Mouse (Mus musculus) MEL (cell line): ENCODE results near the gene Wdr72. TPM values are rescaled to one million over a fixed set of nuclear protein-coding genes. Genes with fewer than 3 reads are reported as not detected.

Experiments
- DNase-seq: peaks from one replicate; pipeline ENCODE4 v3.0.0; 2011; ENCODE audit warnings: low read depth, low spot score
- H3K27ac ChIP-seq: 2 replicates; pipeline ENCODE4 v1.5.1; 2012; ENCODE audit warnings: low read depth, mild to moderate bottlenecking, control low read depth, low read length, moderate library complexity; ENCODE audit not compliant: control insufficient read depth
- H3K27me3 ChIP-seq, 2 experiments: fragments of 150-350 bp in 1 of 2; sonication (generic) in 1 of 2; 2 replicates each; pipeline ENCODE4 v1.6.1; 2012; ENCODE audit warnings: low read length in 2 of 2, mild to moderate bottlenecking in 2 of 2, improper control_type of control experiment in 1 of 2, moderate library complexity in 1 of 2; ENCODE audit not compliant: insufficient read depth in 2 of 2, control insufficient read depth in 1 of 2
- H3K36me3 ChIP-seq, 2 experiments: 2 replicates each; pipeline ENCODE4 v1.6.1; 2012 to 2014; ENCODE audit warnings: low read length in 2 of 2, improper control_type of control experiment in 1 of 2, inconsistent platforms in 1 of 2, mild to moderate bottlenecking in 1 of 2; ENCODE audit not compliant: insufficient read depth in 2 of 2, control insufficient read depth in 1 of 2
- H3K4me1 ChIP-seq, 2 experiments: fragments of 150-350 bp in 1 of 2; sonication (generic) in 1 of 2; 2 replicates each; pipeline ENCODE4 v1.6.1; 2012; ENCODE audit warnings: low read length in 2 of 2, improper control_type of control experiment in 1 of 2, mild to moderate bottlenecking in 1 of 2; ENCODE audit not compliant: insufficient read depth in 2 of 2, control insufficient read depth in 1 of 2
- H3K4me3 ChIP-seq, 2 experiments: fragments of 150-350 bp in 1 of 2; sonication (generic) in 1 of 2; 2 replicates each; pipeline ENCODE4 v1.5.1; 2012; ENCODE audit warnings: low read depth in 2 of 2, low read length in 2 of 2, mild to moderate bottlenecking in 2 of 2, moderate library complexity in 2 of 2, control low read depth in 1 of 2, improper control_type of control experiment in 1 of 2; ENCODE audit not compliant: control insufficient read depth in 1 of 2, insufficient read depth in 1 of 2
- H3K79me2 ChIP-seq: 2 replicates; pipeline ENCODE4 v1.6.1; 2012; ENCODE audit warnings: mild to moderate bottlenecking, low read length, moderate library complexity; ENCODE audit not compliant: control insufficient read depth, poor library complexity, insufficient read depth
- H3K9ac ChIP-seq: 2 replicates; pipeline ENCODE4 v1.6.1; 2012; ENCODE audit warnings: low read depth, mild to moderate bottlenecking, control low read depth, low read length, moderate library complexity; ENCODE audit not compliant: control insufficient read depth, poor library complexity, severe bottlenecking
- H3K9me3 ChIP-seq: fragments of 150-350 bp; sonication (generic); replicated peaks from 2 replicates; pipeline ENCODE4 v1.6.1; 2012; ENCODE audit warnings: mild to moderate bottlenecking, low read length, improper control_type of control experiment, moderate library complexity; ENCODE audit not compliant: insufficient read depth
- CTCF ChIP-seq, 3 experiments: IDR thresholded peaks in 2 of 3; conservative IDR thresholded peaks in 1 of 3; 2 replicates each; pipeline ENCODE4 v1.5.1; 2011 to 2012; ENCODE audit warnings: low read length in 3 of 3, low read depth in 2 of 3, mild to moderate bottlenecking in 2 of 3, improper control_type of control experiment in 1 of 3, inconsistent platforms in 1 of 3, mixed read lengths in 1 of 3, moderate library complexity in 1 of 3; ENCODE audit not compliant: control insufficient read depth in 1 of 3, insufficient read depth in 1 of 3, poor library complexity in 1 of 3, severe bottlenecking in 1 of 3
- ELF1 ChIP-seq: IDR thresholded peaks from 2 replicates; pipeline ENCODE4 v1.6.1; 2014; ENCODE audit warnings: low read depth, mild to moderate bottlenecking, inconsistent platforms, low read length, improper control_type of control experiment, moderate library complexity
- ETS1 ChIP-seq: IDR thresholded peaks from 2 replicates; pipeline ENCODE4 v1.6.1; 2012; ENCODE audit warnings: low read depth, mild to moderate bottlenecking, inconsistent platforms, low read length, improper control_type of control experiment, moderate library complexity
- GABPA ChIP-seq: IDR thresholded peaks from 2 replicates; pipeline ENCODE4 v1.6.1; 2012; ENCODE audit warnings: low read depth, mild to moderate bottlenecking, inconsistent platforms, low read length, improper control_type of control experiment, moderate library complexity
- KAT2A ChIP-seq: conservative IDR thresholded peaks from 2 replicates; pipeline ENCODE4 v1.6.1; 2012; ENCODE audit warnings: low read depth, low read length, improper control_type of control experiment, inconsistent platforms
- MAX ChIP-seq: IDR thresholded peaks from 2 replicates; pipeline ENCODE4 v1.6.1; 2011; ENCODE audit warnings: low read length, improper control_type of control experiment
- MAZ ChIP-seq: IDR thresholded peaks from 2 replicates; pipeline ENCODE4 v1.6.1; 2012; ENCODE audit warnings: low read depth, mild to moderate bottlenecking, inconsistent platforms, low read length, improper control_type of control experiment
- MEF2A ChIP-seq: IDR thresholded peaks from 2 replicates; pipeline ENCODE4 v1.6.1; 2014; ENCODE audit warnings: low read depth, mild to moderate bottlenecking, inconsistent platforms, low read length, improper control_type of control experiment; ENCODE audit not compliant: poor library complexity, insufficient replicate concordance, severe bottlenecking; ENCODE audit errors: extremely low read depth
- MYB ChIP-seq: IDR thresholded peaks from 2 replicates; pipeline ENCODE4 v1.6.1; 2011; ENCODE audit warnings: mild to moderate bottlenecking, low read depth, low read length, improper control_type of control experiment
- NELFE ChIP-seq: IDR thresholded peaks from 2 replicates; pipeline ENCODE4 v1.6.1; 2011; ENCODE audit warnings: low read depth, low read length, improper control_type of control experiment
- POLR2A ChIP-seq, 2 experiments: IDR thresholded peaks; 2 replicates each; pipeline ENCODE4 v1.6.1; 2011 to 2012; ENCODE audit warnings: low read length in 2 of 2, mild to moderate bottlenecking in 2 of 2, control low read depth in 1 of 2, improper control_type of control experiment in 1 of 2, low read depth in 1 of 2, moderate library complexity in 1 of 2; ENCODE audit not compliant: control insufficient read depth in 1 of 2, insufficient read depth in 1 of 2, poor library complexity in 1 of 2
- POLR2AphosphoS2 ChIP-seq: IDR thresholded peaks from 2 replicates; pipeline ENCODE4 v1.6.1; 2011; ENCODE audit warnings: low read length, improper control_type of control experiment
- POLR2AphosphoS5 ChIP-seq: IDR thresholded peaks from 2 replicates; pipeline ENCODE4 v1.6.1; 2012; ENCODE audit warnings: low read depth, borderline replicate concordance, mild to moderate bottlenecking, inconsistent platforms, low read length, moderate library complexity, mixed read lengths
- TAL1 ChIP-seq: IDR thresholded peaks from 2 replicates; pipeline ENCODE4 v1.6.1; 2012; ENCODE audit warnings: mild to moderate bottlenecking, inconsistent platforms, low read length, moderate library complexity, mixed read lengths
- TCF12 ChIP-seq: IDR thresholded peaks from 2 replicates; pipeline ENCODE4 v1.6.1; 2014; ENCODE audit warnings: low read depth, mild to moderate bottlenecking, inconsistent platforms, low read length, improper control_type of control experiment, moderate library complexity
- ZC3H11A ChIP-seq: IDR thresholded peaks from 2 replicates; pipeline ENCODE4 v1.6.1; 2012; ENCODE audit warnings: low read depth, mild to moderate bottlenecking, inconsistent platforms, low read length, improper control_type of control experiment
- ZKSCAN1 ChIP-seq: IDR thresholded peaks from 2 replicates; pipeline ENCODE4 v1.6.1; 2012; ENCODE audit warnings: low read depth, mild to moderate bottlenecking, inconsistent platforms, low read length, improper control_type of control experiment, moderate library complexity
- ZNF384 ChIP-seq: IDR thresholded peaks from 2 replicates; pipeline ENCODE4 v1.6.1; 2012; ENCODE audit warnings: low read depth, mild to moderate bottlenecking, inconsistent platforms, low read length, improper control_type of control experiment
- polyA plus RNA-seq, 2 experiments: library from polyadenylated mRNA; stranded (reverse) in 1 of 2; unstranded in 1 of 2; fragments of >175 nt in 1 of 2; fragments of >200 nt in 1 of 2; gene quantifications; 2 replicates each; pipeline versions ENCODE4 v1.2.1 to v1.2.4; 2012; ENCODE audit warnings: low replicate concordance in 2 of 2, low read depth in 1 of 2; ENCODE audit not compliant: insufficient read length in 2 of 2, insufficient read depth in 1 of 2, missing spikeins in 1 of 2
- total RNA-seq: library from RNA; depleted of rRNA; stranded (reverse); fragments of 300-350 nt; gene quantifications from 2 replicates; pipeline ENCODE4 v1.2.3, GENCODE M21; 2012

Wdr72 gene
- total and polyA plus RNA-seq, 3 experiments, result not detected

DNA sequence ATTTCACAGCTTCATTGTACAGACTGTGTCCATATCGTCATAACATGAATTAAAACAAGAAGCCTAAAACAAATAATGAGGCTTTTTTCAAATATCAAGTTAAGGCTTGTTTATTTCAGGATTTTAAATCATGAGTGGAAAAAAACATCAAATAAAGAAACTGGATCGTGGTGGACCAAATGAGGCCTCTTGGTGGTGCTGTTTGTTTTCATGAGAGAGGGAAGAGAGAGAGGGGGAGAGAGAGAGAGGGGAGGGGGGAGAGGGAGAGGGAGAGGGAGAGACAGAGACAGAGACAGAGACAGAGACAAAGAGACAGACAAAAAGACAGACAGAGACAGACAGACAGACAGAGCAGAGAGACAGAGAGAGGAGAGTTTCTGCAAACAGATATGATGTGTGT lies 32.5 kb downstream of the Wdr72 start:
- no peak overlapping the region for H3K4me3 ChIP-seq
- no peaks in the 10 kb centered on the region for H3K4me1 ChIP-seq
- no peak overlapping the region for H3K27ac ChIP-seq
- DNase-seq, result no peak
- no peaks in the 10 kb centered on the region for H3K27me3 ChIP-seq
- TF ChIP-seq MYB, result no peak
- TF ChIP-seq ELF1, result no peak
- no peak for TF ChIP-seq TAL1
- no peak for TF ChIP-seq POLR2AphosphoS5
- TF ChIP-seq MEF2A, result no peak
- no peak for TF ChIP-seq MAZ
- no peak for TF ChIP-seq CTCF (IDR thresholded peaks at IDR 0.05 in 2 of 3, conservative IDR thresholded peaks at IDR 0.05 in 1 of 3; ENCODE audit: control insufficient read depth in 1 of 3, insufficient read depth in 1 of 3, low read depth in 2 of 3, low read length in 3 of 3, poor library complexity in 1 of 3, severe bottlenecking in 1 of 3)
- no peak for TF ChIP-seq TCF12
- TF ChIP-seq MAX, result no peak
- TF ChIP-seq ZC3H11A, result no peak
- TF ChIP-seq ZKSCAN1, result no peak
- no peak for TF ChIP-seq POLR2A (IDR thresholded peaks at IDR 0.05; ENCODE audit: control insufficient read depth in 1 of 2, insufficient read depth in 1 of 2, low read depth in 1 of 2, low read length in 2 of 2, poor library complexity in 1 of 2)
- no peak for TF ChIP-seq ETS1
- no peak for TF ChIP-seq POLR2AphosphoS2
- TF ChIP-seq ZNF384, result no peak
- TF ChIP-seq KAT2A, result no peak
- TF ChIP-seq, all 39 proteins: peak for 0
- H3K79me2 ChIP-seq, result no peaks in the 10 kb centered on the region
- H3K36me3 ChIP-seq, result no peaks in the 10 kb centered on the region
- H3K9me3 ChIP-seq, result no peaks in the 10 kb centered on the region
- H3K9ac ChIP-seq, result no peak overlapping the region

DNA sequence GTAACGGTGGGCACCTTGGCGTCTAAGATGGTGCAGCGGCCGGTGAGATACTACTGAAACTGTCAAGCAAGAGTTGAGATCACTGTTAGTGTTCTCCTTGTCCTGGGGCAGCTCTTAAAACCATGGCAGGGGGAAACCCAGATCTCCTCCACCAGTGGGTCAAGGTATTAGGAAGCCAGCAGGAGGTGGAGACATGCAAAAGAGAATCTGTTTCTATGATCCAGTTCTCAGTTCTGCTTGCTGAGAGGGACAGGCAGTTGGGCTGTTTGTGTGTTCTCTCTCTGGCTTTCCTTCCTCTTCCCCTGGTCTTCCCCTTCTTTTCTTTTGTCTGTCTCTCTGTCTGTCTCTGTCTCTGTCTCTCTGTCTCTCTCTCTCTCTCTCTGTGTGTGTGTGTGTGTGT lies 35.0 kb downstream of the Wdr72 start:
- H3K79me2 ChIP-seq, result no peaks in the 10 kb centered on the region
- H3K9ac ChIP-seq, result no peak overlapping the region
- H3K36me3 ChIP-seq, result no peaks in the 10 kb centered on the region
- H3K9me3 ChIP-seq, result no peaks in the 10 kb centered on the region
- TF ChIP-seq GABPA, result no peak
- no peak for TF ChIP-seq POLR2AphosphoS2
- TF ChIP-seq NELFE, result no peak
- no peaks in the 10 kb centered on the region for H3K4me1 ChIP-seq
- no peak overlapping the region for H3K27ac ChIP-seq
- no peaks in the 10 kb centered on the region for H3K27me3 ChIP-seq
- no peak for DNase-seq
- no peak overlapping the region for H3K4me3 ChIP-seq
